Mouse (Mus musculus): Measurements from ENCODE around the gene Ryr2. TPM values are rescaled to one million over a fixed set of nuclear protein-coding genes. Genes with fewer than 3 reads are reported as not detected.
"Not testable (repeated sequence)": the region's sequence is repeated elsewhere in the genome, so short reads cannot be mapped to it uniquely, and the experiment has no call there.

Gene Ryr2
- total RNA-seq (2014; fragmentation: Nextera tagmentation) (not detected in 2 replicates), total RNA-seq (2017) (not detected in 2 replicates)

DNA sequence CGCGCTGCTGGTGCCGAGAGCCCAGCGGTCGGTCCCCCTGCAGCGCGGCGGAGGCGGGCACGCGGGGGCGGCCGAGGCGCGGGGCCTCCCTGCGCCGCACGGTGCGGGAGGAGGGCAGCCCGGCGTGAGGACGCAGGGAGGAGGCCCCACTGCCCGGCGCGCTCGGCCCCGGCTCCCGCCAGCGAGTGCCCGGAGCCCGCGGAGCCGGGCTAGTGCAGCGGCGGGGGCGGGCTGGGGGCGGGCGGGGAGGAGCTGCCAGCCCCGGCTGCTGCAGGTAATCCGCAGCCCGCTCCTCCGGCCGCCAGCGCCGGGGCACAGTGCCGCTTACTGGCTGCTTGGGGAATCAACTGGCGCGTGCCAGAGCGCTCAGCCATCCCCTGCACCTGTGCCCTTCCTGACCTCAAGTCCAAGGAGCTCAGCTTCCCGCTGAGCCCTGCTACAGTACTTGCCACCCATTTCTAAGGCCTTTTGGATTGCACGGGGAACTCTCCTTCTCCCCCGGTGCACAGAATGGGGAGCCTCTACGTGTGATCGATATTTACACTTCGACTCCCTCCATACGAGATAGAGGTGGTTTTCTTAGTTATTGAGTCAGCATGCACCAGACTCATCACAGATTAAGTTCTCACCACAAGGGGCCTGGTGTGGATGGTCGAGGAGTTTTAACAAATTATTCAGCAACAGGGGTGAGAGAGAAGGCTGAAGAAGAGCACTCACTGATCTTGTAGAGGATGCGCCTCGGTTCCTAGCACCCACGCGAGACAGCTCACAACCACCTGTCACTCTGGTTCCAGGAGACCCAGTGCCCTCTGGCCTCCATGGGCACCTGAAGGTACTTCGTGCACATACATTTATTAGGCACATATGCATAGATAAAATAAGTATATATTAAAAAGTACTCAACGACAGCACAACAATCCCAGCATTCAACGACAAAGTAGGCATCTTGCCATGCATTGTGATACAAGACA, at the start of gene Ryr2:
Ryr2 (minus strand) TSS at position 284 of the 971 bp plus-strand sequence.
- 0 out of 2 replicates have a peak, but pooled peaks have one; percentile 55 for ATAC-seq (replicated peaks; ENCODE audit: low FRiP score, low TSS enrichment, poor library complexity, severe bottlenecking)

DNA sequence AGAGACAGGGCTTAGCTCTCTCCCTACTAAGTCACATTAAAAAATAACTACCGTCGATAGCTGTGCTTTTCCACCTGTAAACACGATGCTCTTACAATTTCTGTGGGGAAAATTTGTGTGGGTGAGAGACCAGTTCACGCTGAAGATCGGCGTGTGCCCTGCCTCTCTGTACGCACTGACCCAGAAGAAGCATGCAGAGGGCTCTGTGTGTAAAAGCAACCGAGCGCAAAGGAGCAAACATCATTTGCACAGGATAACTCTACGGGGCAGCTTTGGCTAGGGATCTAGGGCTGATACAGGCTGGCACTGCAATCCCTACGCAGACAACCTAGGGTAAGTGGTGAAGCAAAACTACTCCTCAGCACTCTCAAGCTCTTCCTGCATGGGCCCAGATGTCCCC, 47.2 kb upstream of the Ryr2 start:
- no peak for ATAC-seq (replicated peaks; ENCODE audit: low FRiP score, low TSS enrichment, poor library complexity, severe bottlenecking)

DNA sequence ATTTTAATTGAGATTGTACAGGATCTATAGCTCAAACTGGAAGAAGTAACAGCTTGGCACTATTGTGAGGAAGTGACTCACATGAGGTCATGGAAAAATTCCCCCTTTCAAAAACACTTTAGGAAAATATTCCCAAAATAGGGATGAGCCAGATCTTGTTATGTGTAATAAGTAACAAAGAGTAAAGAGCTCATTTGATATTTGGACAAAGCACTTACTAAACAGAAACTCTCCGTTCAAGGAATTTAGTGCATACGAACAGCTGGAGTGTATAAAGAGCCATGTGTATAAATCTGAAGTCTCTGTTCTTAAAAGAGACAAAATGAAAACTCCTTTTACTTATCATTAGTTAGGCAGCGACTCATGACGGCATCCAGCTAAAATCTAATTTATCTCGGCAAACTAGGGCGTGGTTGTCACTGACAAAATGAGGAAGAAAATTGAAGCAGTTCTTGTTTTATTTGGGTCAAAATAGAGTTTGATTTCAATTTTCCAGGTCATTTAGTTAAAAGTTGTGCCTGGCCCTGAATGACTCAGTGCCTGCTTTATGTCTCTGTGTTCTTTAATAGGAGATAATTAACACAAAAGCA, 40.3 kb upstream of the Ryr2 start:
- no peak for ATAC-seq (replicated peaks; ENCODE audit: low FRiP score, low TSS enrichment, poor library complexity, severe bottlenecking)

DNA sequence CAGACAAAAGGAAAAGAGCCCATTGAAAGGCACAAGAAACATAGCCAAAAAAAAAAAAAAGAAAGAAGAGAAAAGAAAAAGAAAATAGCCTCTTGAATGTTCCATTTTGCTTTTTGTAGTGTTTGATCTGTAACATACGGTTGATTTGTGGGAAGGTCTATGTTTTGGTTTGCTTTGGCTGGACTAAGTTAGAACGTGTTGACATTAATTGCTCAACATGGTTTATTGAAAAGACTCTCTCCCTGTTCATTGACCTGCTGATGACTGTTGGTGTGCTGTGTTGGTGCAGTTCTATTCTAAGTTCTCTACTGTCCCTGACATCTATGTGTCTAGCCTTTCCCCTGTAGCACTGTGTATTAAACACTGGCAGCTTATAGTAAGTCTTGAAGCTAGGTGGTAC, 39.7 kb upstream of the Ryr2 start:
- no peak for ATAC-seq (replicated peaks; ENCODE audit: low FRiP score, low TSS enrichment, poor library complexity, severe bottlenecking)

DNA sequence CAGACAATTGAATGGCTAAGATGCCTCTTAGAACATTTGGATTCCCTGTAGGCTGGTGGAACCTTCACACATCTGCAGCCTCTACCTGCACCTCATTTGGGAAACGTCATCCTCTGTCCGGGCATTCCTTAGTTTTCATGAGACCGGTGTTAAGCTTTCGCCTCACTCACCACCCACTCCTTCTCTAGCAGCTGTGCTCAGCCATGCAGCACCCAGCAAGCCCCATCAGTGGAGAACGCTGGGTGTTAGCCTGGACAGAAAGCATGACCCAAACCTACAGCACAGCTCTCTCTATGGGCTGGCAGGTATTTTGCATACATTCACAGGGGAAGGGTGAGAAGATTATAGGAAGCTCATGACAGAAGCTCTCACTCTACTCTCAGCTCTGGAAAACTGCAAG, 36.6 kb upstream of the Ryr2 start:
- ATAC-seq (replicated peaks; ENCODE audit: low FRiP score, low TSS enrichment, poor library complexity, severe bottlenecking): no peak

DNA sequence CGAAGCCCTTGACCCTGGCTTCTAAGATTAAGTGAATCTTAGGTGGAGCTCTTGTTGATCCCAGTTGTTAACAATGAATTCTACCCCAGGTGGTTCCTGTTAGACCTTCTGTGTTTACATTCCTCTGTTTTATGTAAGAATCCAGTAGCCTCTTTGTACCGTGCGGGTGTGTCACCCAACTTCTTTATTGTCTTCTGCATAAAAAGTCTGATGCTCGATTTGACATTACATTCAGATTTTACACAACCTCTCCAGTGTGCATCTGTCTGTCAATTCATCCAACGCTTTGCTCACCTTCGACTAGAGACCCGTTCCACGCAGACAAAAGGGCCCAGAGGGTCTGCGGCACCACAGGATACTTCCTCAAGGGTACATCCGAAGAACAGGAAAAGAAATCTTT, 29.7 kb upstream of the Ryr2 start:
- ATAC-seq (replicated peaks; ENCODE audit: low FRiP score, low TSS enrichment, poor library complexity, severe bottlenecking): not testable (repeated sequence)

DNA sequence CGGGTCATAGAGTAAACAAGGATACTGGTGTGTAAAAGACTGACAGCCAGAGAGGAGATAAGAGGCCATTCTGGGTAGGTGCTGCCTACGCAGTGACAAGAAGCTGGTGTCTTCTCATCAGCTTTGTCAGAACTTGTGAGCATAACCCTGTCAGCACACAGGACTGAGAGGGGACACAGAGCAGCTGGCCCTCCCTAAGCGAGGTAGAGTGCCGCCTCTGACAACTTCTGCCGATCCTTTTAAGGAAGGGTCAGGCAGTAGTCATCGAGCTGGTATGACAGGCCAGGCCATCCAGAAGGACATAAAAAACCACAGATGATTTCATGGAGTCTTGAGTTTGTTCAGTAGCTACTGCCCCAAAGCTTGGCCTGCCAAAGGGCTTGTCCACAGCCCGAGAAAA, 26.8 kb upstream of the Ryr2 start:
- no peak for ATAC-seq (replicated peaks; ENCODE audit: low FRiP score, low TSS enrichment, poor library complexity, severe bottlenecking)

DNA sequence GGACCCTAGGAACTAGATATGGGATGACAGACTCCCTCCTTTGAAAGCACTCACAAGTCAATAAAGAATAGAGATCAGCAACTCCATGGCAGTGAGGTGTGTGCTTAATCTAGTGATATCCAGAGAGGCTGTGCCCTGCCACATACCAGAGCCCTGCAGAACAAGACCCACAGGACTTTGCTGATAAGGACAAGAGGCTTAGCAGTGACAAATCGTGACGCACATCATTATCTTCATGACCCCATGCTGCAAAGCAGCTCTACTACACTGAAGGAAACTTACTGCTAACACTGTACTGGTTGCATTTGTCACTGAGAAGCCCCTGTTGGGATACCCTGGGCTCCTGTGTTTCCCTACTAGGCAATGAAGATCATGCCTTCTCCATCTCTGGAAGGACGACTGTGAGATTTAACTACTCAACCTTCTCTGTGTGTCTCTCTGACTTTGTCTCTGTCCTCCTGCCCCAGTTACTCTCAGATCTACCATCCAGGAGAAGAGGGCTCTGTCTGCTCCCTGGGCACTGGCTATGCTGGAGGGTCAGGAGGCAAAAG, 25.5 kb upstream of the Ryr2 start:
- peak; percentile 96 for ATAC-seq (replicated peaks; ENCODE audit: low FRiP score, low TSS enrichment, poor library complexity, severe bottlenecking)

DNA sequence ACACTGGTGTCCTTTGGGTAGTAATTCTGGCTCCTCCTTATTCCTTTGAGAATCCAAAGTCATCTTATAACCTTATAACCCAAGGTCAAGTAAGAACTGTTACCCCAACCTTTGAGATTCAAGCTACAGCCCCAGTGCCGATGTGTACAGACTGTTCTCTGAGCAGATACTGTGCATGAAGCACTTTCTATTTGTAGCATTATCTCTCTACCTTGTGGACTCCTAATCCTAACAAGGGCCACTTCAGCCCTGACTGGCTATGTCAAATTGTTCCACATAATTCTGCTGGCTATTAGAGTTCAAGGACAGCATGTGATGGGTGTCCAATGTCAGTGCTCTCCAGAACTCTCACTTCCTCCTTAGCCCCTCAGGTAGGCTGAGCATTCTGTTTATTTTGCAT, 22.4 kb upstream of the Ryr2 start:
- no peak for ATAC-seq (replicated peaks; ENCODE audit: low FRiP score, low TSS enrichment, poor library complexity, severe bottlenecking)

DNA sequence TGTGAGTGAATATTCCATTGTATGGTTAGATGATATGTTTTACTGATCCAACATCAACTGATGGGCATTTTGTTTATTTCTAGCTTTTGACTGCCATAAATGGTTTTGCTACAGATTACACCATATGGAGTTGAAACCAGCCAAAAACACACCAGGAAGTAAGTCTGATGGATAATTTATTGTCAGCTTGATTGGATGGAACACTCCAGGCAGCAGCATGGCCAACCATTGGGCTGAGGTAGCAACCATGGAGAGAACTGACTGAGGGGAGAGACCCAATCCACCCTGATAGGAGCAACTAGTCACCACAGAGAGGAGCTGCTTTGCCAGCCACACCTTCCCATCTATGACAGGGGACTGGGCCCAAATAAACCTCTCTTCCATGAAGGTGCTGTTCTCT, 19.4 kb upstream of the Ryr2 start:
- ATAC-seq (replicated peaks; ENCODE audit: low FRiP score, low TSS enrichment, poor library complexity, severe bottlenecking): no peak

DNA sequence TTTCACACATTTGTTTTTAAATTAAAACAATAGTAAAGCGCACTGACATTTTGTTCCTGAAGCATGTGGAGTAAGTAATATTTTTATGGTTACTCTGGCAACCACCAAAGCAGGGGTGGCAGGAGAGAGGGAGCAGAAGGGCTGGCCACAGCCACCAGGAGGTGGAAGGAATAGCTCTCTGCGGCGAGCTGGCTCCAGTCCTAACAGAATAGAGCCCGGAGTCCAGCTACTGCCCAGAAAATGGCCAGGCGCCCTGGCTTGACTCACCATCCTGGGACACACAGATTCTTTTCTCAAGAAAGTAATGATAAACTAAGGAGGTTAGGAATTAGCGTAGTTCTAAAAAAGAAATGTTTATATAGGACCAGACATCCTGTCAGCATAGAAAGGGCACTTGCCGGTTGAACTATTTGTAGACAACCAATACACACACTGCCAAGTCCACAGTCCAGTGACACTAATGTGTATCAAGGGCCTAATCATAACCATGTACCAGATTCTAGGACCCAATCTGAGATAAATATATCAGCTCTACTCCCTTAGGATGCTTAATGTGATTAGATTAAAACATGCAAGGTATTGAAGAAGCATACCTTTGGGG, 18.3 kb upstream of the Ryr2 start:
- no peak for ATAC-seq (replicated peaks; ENCODE audit: low FRiP score, low TSS enrichment, poor library complexity, severe bottlenecking)

DNA sequence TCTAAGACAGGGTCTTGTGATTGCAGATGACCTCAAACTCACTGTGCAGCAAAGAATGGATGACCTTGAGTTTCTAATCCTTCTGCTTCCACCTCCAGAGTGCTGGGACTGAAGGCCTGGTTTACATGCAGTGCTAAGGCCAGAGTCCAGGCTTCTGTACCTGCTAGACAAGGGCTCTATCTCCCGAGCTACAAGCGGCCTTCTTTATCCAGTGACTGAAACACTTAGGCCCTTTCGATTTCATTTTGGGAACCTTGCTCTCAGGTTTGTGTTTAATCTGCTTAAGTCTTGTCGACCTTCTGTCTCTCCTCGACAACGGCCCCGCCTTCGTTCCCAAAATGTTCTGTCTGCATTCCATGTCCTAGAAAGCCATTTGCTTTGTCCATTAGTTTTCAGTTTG, 8.8 kb upstream of the Ryr2 start:
- ATAC-seq (replicated peaks; ENCODE audit: low FRiP score, low TSS enrichment, poor library complexity, severe bottlenecking): no peak

DNA sequence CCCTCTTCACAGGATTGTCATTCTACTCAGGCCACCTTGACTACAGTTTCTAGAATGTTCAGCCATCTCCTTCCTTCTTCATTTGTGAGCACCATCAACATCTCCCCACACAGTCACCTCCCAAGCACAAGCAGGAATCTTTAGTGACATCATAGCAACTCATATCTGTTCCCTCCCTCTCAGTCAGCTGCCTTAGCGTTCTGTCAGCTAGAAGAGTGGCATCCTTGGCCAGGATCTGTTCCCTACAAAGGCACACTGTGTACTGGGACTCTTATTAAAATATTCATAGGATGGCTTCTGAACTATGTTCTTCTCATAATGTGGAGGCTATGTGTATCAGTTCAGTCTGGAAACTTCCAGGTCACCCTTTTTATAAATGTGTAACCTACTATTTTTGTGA, 8.1 kb upstream of the Ryr2 start:
- ATAC-seq (replicated peaks; ENCODE audit: low FRiP score, low TSS enrichment, poor library complexity, severe bottlenecking): no peak

DNA sequence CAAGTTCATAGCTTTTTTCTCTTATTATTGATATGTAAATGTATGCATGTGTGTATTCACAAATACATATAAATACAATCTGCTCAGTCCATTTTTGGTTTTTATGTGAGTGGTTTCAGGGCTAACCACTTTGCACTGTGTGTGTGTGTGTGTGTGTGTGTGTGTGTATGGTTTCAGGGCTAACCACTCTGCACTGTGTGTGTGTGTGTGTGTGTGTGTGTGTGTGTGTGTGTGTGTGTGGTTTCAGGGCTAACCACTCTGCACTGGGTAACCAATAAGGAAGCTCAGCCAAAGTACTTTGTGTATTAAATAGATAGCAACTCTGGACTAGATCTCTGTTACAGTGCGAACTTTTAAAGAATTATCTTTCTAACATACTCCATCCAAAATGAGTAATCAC, 2.2 kb upstream of the Ryr2 start:
- ATAC-seq (replicated peaks; ENCODE audit: low FRiP score, low TSS enrichment, poor library complexity, severe bottlenecking): no peak

DNA sequence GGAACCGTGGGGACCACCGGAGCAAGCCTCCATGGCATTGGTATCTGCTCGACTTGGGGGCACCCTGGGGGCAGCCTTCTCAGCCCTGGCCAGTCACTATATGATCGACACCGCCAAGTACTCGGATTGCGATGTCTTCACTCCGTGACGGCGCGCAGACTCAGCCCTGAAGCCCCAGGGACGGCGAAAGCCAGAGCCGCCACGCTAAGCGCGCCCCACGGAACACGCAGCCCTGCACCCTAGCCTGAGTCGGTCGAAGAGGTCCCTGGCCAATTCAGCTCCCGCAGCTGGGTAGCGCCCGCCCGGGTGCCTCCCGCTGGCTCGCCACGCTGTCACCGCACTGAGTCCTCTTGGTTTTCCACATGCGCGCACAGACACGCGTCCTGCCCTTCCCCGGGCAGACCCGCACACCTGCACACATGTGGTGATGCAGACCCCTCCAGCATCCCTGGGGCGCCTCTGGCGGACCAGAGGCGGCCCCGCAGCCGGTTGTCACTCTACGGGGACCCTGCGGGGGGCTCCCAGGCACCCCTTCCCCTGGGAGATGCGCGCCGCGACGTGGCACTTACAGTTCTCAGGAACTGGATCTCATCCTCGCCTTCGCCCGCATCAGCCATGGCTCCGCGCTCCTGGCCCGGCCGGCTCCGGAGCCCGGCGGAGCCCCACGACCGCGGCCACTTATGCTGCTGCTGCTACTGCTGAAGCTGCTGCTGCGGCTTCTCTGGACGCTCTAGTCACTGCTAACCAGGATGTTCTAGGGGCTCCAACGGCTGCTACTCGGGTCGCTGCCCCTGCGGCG, 716 bp downstream of the Ryr2 start:
- no peak for ATAC-seq (replicated peaks; ENCODE audit: low FRiP score, low TSS enrichment, poor library complexity, severe bottlenecking)

DNA sequence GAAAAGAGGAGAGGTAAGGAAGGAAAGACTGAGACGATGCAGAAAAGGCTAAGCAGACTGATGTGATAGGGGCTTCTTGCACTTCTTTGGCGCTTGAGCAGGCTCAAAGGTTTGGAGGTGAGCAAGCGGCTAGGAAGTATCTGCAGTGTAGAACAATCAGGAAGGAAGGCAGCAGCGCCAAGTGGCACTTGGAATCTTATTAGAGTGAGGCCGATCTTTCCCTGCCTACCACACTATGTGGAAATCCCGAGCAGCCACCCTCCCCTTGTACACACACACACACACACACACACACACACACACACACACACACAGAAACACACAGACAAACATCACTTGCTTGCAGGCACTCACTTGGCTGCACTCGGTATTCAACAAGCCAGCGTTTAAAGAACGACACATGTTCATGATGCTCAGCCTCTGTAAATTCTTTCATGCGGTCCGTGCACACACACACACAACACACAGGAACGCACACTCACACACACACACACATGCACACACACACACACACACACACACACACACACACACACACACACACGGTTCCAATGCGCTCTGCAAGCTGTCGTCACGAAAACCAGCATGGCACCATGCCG, 1.4 kb downstream of the Ryr2 start:
- no peak for ATAC-seq (replicated peaks; ENCODE audit: low FRiP score, low TSS enrichment, poor library complexity, severe bottlenecking)

DNA sequence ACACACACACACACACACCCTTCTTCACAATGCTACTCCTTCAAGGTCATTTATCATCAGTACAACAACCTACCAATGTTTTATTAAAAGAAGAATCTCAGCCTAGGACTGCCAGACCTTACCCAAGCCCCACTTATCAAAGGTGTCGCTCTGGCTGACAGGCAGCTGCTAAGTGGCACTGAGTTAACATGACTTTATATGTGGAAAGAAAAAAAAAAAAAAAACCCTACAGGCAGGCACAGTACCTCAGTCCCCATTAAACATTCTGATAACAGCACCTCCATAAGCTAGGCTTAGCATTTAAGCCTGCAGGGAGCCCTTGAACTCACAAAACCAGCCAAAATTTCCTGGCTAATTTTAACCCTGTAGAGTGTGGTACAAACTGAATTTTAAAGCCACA, 2.4 kb downstream of the Ryr2 start:
- ATAC-seq (replicated peaks; ENCODE audit: low FRiP score, low TSS enrichment, poor library complexity, severe bottlenecking): no peak

DNA sequence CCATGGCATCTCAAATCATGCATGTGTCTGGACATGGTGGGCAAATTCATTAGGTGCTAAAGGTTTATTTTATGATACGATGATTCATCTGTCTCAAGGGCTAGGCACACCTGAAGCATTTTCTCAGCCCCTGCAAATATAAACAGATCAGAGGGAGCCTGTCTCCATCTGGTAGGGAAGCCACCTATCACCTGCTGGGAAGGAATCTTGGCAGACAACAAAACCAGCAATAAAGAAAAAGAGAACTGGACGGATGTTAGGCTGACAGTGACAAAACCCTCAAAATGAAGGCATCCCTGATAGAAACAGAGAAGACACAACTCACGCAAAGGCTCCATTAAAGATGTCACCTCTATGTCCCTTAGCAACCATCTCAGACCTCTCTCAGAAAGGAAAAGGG, 3.7 kb downstream of the Ryr2 start:
- ATAC-seq (replicated peaks; ENCODE audit: low FRiP score, low TSS enrichment, poor library complexity, severe bottlenecking): no peak

DNA sequence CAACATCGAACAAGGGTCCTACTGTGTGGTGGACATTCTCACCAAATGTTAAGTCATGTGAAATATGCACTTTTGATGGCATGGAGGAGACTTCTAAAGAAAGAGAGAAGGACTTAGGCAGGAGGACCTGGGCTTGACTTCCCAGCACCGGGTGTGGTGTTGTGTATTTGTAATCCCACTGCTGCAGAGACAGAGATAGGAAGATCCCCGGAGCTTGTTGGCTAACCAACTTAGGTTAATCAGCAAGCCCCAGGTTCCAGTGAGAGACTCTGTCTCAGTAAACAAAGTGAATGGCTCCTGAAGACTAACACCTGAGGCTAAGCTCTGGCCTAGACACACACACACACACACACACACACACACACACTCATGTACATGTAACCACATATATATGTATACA, 7.3 kb downstream of the Ryr2 start:
- no peak for ATAC-seq (replicated peaks; ENCODE audit: low FRiP score, low TSS enrichment, poor library complexity, severe bottlenecking)
